Mouse (Mus musculus): ENCODE results near the gene Erbb2. TPM values are rescaled to one million over a fixed set of nuclear protein-coding genes. Genes with fewer than 3 reads are reported as not detected.

Erbb2 gene
- polyA plus RNA-seq, 2 experiments = 51.1 to 73.6 TPM

- Histone ChIP-seq H3K9me3 (ENCODE audit: control insufficient read depth, low read length) (no peaks in the 10 kb centered on the region), H3K4me1 (ENCODE audit: control insufficient read depth, insufficient read depth, low read length) (peaks cover 14% of the 10 kb centered on the region), H3K4me2 (replicated peaks; ENCODE audit: low read depth, low read length, severe bottlenecking) (no peak overlapping the region), H3K27me3 (ENCODE audit: control insufficient read depth, insufficient read depth, low read length) (no peaks in the 10 kb centered on the region), H3K9ac (ENCODE audit: low read depth, low read length, severe bottlenecking) (no peak overlapping the region), H3K36me3 (ENCODE audit: control insufficient read depth, insufficient read depth, low read length) (no peaks in the 10 kb centered on the region), H3K27ac (replicated peaks; ENCODE audit: low read depth, low read length) (no peak overlapping the region), H3K4me3 (replicated peaks; ENCODE audit: low read length) (no peak overlapping the region)
- WGBS = 90% methylated on average over 7 of the region's 7 CpGs
- no peak for TF ChIP-seq POLR2A (IDR thresholded peaks at IDR 0.05; ENCODE audit: borderline replicate concordance, extremely low read depth, insufficient read depth, insufficient read length)
- ATAC-seq (ENCODE audit: low FRiP score, low read depth) = no peak
- no peak for DNase-seq (ENCODE audit: low spot score)
Observed at GRCm38 (mm10) chr11:98397946-98398345, 14.3 kb upstream of the Erbb2 start.

GRCm38 (mm10) chr11:98400161-98400726, 12.0 kb upstream of the Erbb2 start, which contains the start of gene Pgap3:
Pgap3 (minus strand) TSS chr11:98400490.
- Histone ChIP-seq H3K4me1 (ENCODE audit: control insufficient read depth, insufficient read depth, low read length) (peaks cover 4% of the 10 kb centered on the region; the same call in 1 of the 2 replicates), H3K9me3 (ENCODE audit: control insufficient read depth, low read length) (no peaks in the 10 kb centered on the region), H3K4me2 (replicated peaks; ENCODE audit: low read depth, low read length, severe bottlenecking) (peak within 1 kb of the TSS; percentile 67), H3K9ac (ENCODE audit: low read depth, low read length, severe bottlenecking) (peak within 1 kb of the TSS; percentile 62), H3K27ac (replicated peaks; ENCODE audit: low read depth, low read length) (peak within 1 kb of the TSS; percentile 86), H3K4me3 (replicated peaks; ENCODE audit: low read length) (peak within 1 kb of the TSS; percentile 52), H3K36me3 (ENCODE audit: control insufficient read depth, insufficient read depth, low read length) (no peaks in the 10 kb centered on the region), H3K27me3 (ENCODE audit: control insufficient read depth, insufficient read depth, low read length) (no peaks in the 10 kb centered on the region)
- ATAC-seq (ENCODE audit: low FRiP score, low read depth) (peak; percentile 95), DNase-seq (ENCODE audit: low spot score) (peak; percentile 93)
- 3% methylated on average over 33 of the region's 40 CpGs for WGBS
- peak; percentile 33; the same call in 1 of the 2 replicates for TF ChIP-seq POLR2A (IDR thresholded peaks at IDR 0.05; ENCODE audit: borderline replicate concordance, extremely low read depth, insufficient read depth, insufficient read length)

GRCm38 (mm10) chr11:98400816-98401215, 11.5 kb upstream of the Erbb2 start:
- 60% methylated on average over 3 of the region's 3 CpGs for WGBS

GRCm38 (mm10) chr11:98406621-98407020, 5.6 kb upstream of the Erbb2 start:
- no peaks in the 10 kb centered on the region for H3K27me3 ChIP-seq (ENCODE audit: control insufficient read depth, insufficient read depth, low read length)
- DNase-seq (ENCODE audit: low spot score) (no peak), ATAC-seq (ENCODE audit: low FRiP score, low read depth) (no peak)
- H3K4me2 ChIP-seq (replicated peaks; ENCODE audit: low read depth, low read length, severe bottlenecking) = no peak overlapping the region
- H3K9ac ChIP-seq (ENCODE audit: low read depth, low read length, severe bottlenecking) = no peak overlapping the region
- peaks cover 13% of the 10 kb centered on the region for H3K4me1 ChIP-seq (ENCODE audit: control insufficient read depth, insufficient read depth, low read length)
- TF ChIP-seq POLR2A (IDR thresholded peaks at IDR 0.05; ENCODE audit: borderline replicate concordance, extremely low read depth, insufficient read depth, insufficient read length) = no peak
- H3K9me3 ChIP-seq (ENCODE audit: control insufficient read depth, low read length) = no peaks in the 10 kb centered on the region
- 70% methylated on average over 6 of the region's 6 CpGs for WGBS
- H3K27ac ChIP-seq (replicated peaks; ENCODE audit: low read depth, low read length) = no peak overlapping the region
- H3K36me3 ChIP-seq (ENCODE audit: control insufficient read depth, insufficient read depth, low read length) = no peaks in the 10 kb centered on the region
- no peak overlapping the region for H3K4me3 ChIP-seq (replicated peaks; ENCODE audit: low read length)

More at GRCm38 (mm10) chr11:98400816-98401215, 11.5 kb upstream of the Erbb2 start:
- Histone ChIP-seq H3K9ac (ENCODE audit: low read depth, low read length, severe bottlenecking) (peak overlapping the region; percentile 62), H3K9me3 (ENCODE audit: control insufficient read depth, low read length) (no peaks in the 10 kb centered on the region), H3K4me2 (replicated peaks; ENCODE audit: low read depth, low read length, severe bottlenecking) (peak overlapping the region; percentile 67), H3K36me3 (ENCODE audit: control insufficient read depth, insufficient read depth, low read length) (no peaks in the 10 kb centered on the region), H3K4me1 (ENCODE audit: control insufficient read depth, insufficient read depth, low read length) (peaks cover 4% of the 10 kb centered on the region; the same call in 1 of the 2 replicates), H3K27ac (replicated peaks; ENCODE audit: low read depth, low read length) (peak overlapping the region; percentile 86), H3K4me3 (replicated peaks; ENCODE audit: low read length) (peak overlapping the region; percentile 52), H3K27me3 (ENCODE audit: control insufficient read depth, insufficient read depth, low read length) (no peaks in the 10 kb centered on the region)
- ATAC-seq (ENCODE audit: low FRiP score, low read depth) (no peak), DNase-seq (ENCODE audit: low spot score) (no peak)
- TF ChIP-seq POLR2A (IDR thresholded peaks at IDR 0.05; ENCODE audit: borderline replicate concordance, extremely low read depth, insufficient read depth, insufficient read length) = no peak

- Histone ChIP-seq H3K36me3 (ENCODE audit: control insufficient read depth, insufficient read depth, low read length) (no peaks in the 10 kb centered on the region), H3K9ac (ENCODE audit: low read depth, low read length, severe bottlenecking) (peak overlapping the region; percentile 47), H3K4me3 (replicated peaks; ENCODE audit: low read length) (peak overlapping the region; percentile 11; the same call in 1 of the 2 replicates), H3K4me1 (ENCODE audit: control insufficient read depth, insufficient read depth, low read length) (peaks cover 17% of the 10 kb centered on the region), H3K27me3 (ENCODE audit: control insufficient read depth, insufficient read depth, low read length) (no peaks in the 10 kb centered on the region), H3K27ac (replicated peaks; ENCODE audit: low read depth, low read length) (peak overlapping the region; percentile 43), H3K9me3 (ENCODE audit: control insufficient read depth, low read length) (no peaks in the 10 kb centered on the region), H3K4me2 (replicated peaks; ENCODE audit: low read depth, low read length, severe bottlenecking) (peak overlapping the region; percentile 35)
- TF ChIP-seq POLR2A (IDR thresholded peaks at IDR 0.05; ENCODE audit: borderline replicate concordance, extremely low read depth, insufficient read depth, insufficient read length) = no peak
- ATAC-seq (ENCODE audit: low FRiP score, low read depth) = no peak
- no peak for DNase-seq (ENCODE audit: low spot score)
- 57% methylated on average over 8 of the region's 8 CpGs for WGBS
Observed at GRCm38 (mm10) chr11:98408872-98409271, 3.4 kb upstream of the Erbb2 start.
